Mouse (Mus musculus): ENCODE measurements around the gene Cry2. TPM values are rescaled to one million over a fixed set of nuclear protein-coding genes. Genes with fewer than 3 reads are reported as not detected.

Cry2 gene
- polyA plus RNA-seq, 1 experiment from 2014 or later: 17.8 TPM

GRCm38 (mm10) chr2:92385113-92386051, 48.5 kb downstream of the Cry2 start:
- Histone ChIP-seq H3K9me3 (ENCODE audit: control insufficient read depth, low read length) (no peaks in the 10 kb centered on the region), H3K27me3 (ENCODE audit: control insufficient read depth, insufficient read depth, low read length) (no peaks in the 10 kb centered on the region), H3K4me3 (ENCODE audit: control insufficient read depth in 1 of 2, insufficient read depth in 1 of 2, low read depth in 1 of 2, low read length in 2 of 2) (no peak overlapping the region), H3K9ac (ENCODE audit: low read length) (no peak overlapping the region), H3K4me1 (ENCODE audit: control insufficient read depth in 2 of 2, insufficient read depth in 2 of 2, low read length in 2 of 2) (peaks cover 9 to 12% of the 10 kb centered on the region in 2 experiments; a peak in 2 of 4 replicates), H3K4me2 (ENCODE audit: low read length) (no peak overlapping the region), H3K27ac (replicated peaks in 1 of 2; ENCODE audit: control insufficient read depth in 1 of 2, insufficient read depth in 1 of 2, low read depth in 2 of 2, low read length in 2 of 2) (no peak overlapping the region), H3K36me3 (ENCODE audit: control insufficient read depth, insufficient read depth, low read length) (peaks cover 28% of the 10 kb centered on the region)
- ATAC-seq (ENCODE audit: insufficient number of reproducible peaks, insufficient read depth, low FRiP score, low read depth): no peak
- WGBS: 73% methylated on average over 22 of the region's 22 CpGs

- Histone ChIP-seq H3K4me2 (ENCODE audit: low read length) (no peak overlapping the region), H3K4me1 (ENCODE audit: control insufficient read depth in 2 of 2, insufficient read depth in 2 of 2, low read length in 2 of 2) (peaks cover 7 to 9% of the 10 kb centered on the region in 2 experiments; a peak in 2 of 4 replicates), H3K4me3 (ENCODE audit: control insufficient read depth in 1 of 2, insufficient read depth in 1 of 2, low read depth in 1 of 2, low read length in 2 of 2) (no peak overlapping the region), H3K36me3 (ENCODE audit: control insufficient read depth, insufficient read depth, low read length) (peaks cover 41% of the 10 kb centered on the region), H3K27ac (replicated peaks in 1 of 2; ENCODE audit: control insufficient read depth in 1 of 2, insufficient read depth in 1 of 2, low read depth in 2 of 2, low read length in 2 of 2) (no peak overlapping the region), H3K9me3 (ENCODE audit: control insufficient read depth, low read length) (no peaks in the 10 kb centered on the region), H3K27me3 (ENCODE audit: control insufficient read depth, insufficient read depth, low read length) (no peaks in the 10 kb centered on the region), H3K9ac (ENCODE audit: low read length) (no peak overlapping the region)
- WGBS: 76% methylated on average over 4 of the region's 4 CpGs
- no peak for ATAC-seq (ENCODE audit: insufficient number of reproducible peaks, insufficient read depth, low FRiP score, low read depth)
Measured at GRCm38 (mm10) chr2:92384101-92384500, 49.7 kb downstream of the Cry2 start.

GRCm38 (mm10) chr2:92382759-92383158, 51.1 kb downstream of the Cry2 start:
- no peaks in the 10 kb centered on the region for H3K27me3 ChIP-seq (ENCODE audit: control insufficient read depth, insufficient read depth, low read length)
- no peak for ATAC-seq (ENCODE audit: insufficient number of reproducible peaks, insufficient read depth, low FRiP score, low read depth)
- peaks cover 54% of the 10 kb centered on the region for H3K36me3 ChIP-seq (ENCODE audit: control insufficient read depth, insufficient read depth, low read length)
- WGBS: 82% methylated on average over 4 of the region's 4 CpGs
- no peak overlapping the region for H3K4me2 ChIP-seq (ENCODE audit: low read length)
- H3K4me3 ChIP-seq (ENCODE audit: control insufficient read depth in 1 of 2, insufficient read depth in 1 of 2, low read depth in 1 of 2, low read length in 2 of 2): no peak overlapping the region
- H3K4me1 ChIP-seq (ENCODE audit: control insufficient read depth in 2 of 2, insufficient read depth in 2 of 2, low read length in 2 of 2): no peaks in the 10 kb centered on the region
- H3K9ac ChIP-seq (ENCODE audit: low read length): no peak overlapping the region
- H3K27ac ChIP-seq (replicated peaks in 1 of 2; ENCODE audit: control insufficient read depth in 1 of 2, insufficient read depth in 1 of 2, low read depth in 2 of 2, low read length in 2 of 2): no peak overlapping the region
- H3K9me3 ChIP-seq (ENCODE audit: control insufficient read depth, low read length): no peaks in the 10 kb centered on the region

- H3K4me2 ChIP-seq (ENCODE audit: low read length): no peak within 1 kb of the TSS
- no peak for ATAC-seq (ENCODE audit: insufficient number of reproducible peaks, insufficient read depth, low FRiP score, low read depth)
- peaks cover 55% of the 10 kb centered on the region for H3K36me3 ChIP-seq (ENCODE audit: control insufficient read depth, insufficient read depth, low read length)
- H3K4me3 ChIP-seq (ENCODE audit: control insufficient read depth in 1 of 2, insufficient read depth in 1 of 2, low read depth in 1 of 2, low read length in 2 of 2): no peak within 1 kb of the TSS
- H3K4me1 ChIP-seq (ENCODE audit: control insufficient read depth in 2 of 2, insufficient read depth in 2 of 2, low read length in 2 of 2): no peaks in the 10 kb centered on the region
- no peaks in the 10 kb centered on the region for H3K27me3 ChIP-seq (ENCODE audit: control insufficient read depth, insufficient read depth, low read length)
- WGBS: 74% methylated on average over 5 of the region's 5 CpGs
- no peaks in the 10 kb centered on the region for H3K9me3 ChIP-seq (ENCODE audit: control insufficient read depth, low read length)
- H3K27ac ChIP-seq (replicated peaks in 1 of 2; ENCODE audit: control insufficient read depth in 1 of 2, insufficient read depth in 1 of 2, low read depth in 2 of 2, low read length in 2 of 2): no peak within 1 kb of the TSS
- no peak within 1 kb of the TSS for H3K9ac ChIP-seq (ENCODE audit: low read length)
Measured at GRCm38 (mm10) chr2:92381901-92382588, 51.8 kb downstream of the Cry2 start, which contains the start of gene 1700029I15Rik. Gene 1700029I15Rik (plus strand): TSS chr2:92382538.

- no peak overlapping the region for H3K4me2 ChIP-seq (ENCODE audit: low read length)
- ATAC-seq (ENCODE audit: insufficient number of reproducible peaks, insufficient read depth, low FRiP score, low read depth): no peak
- no peaks in the 10 kb centered on the region for H3K9me3 ChIP-seq (ENCODE audit: control insufficient read depth, low read length)
- no peak overlapping the region for H3K27ac ChIP-seq (replicated peaks in 1 of 2; ENCODE audit: control insufficient read depth in 1 of 2, insufficient read depth in 1 of 2, low read depth in 2 of 2, low read length in 2 of 2)
- peaks cover 54% of the 10 kb centered on the region for H3K36me3 ChIP-seq (ENCODE audit: control insufficient read depth, insufficient read depth, low read length)
- H3K9ac ChIP-seq (ENCODE audit: low read length): no peak overlapping the region
- H3K27me3 ChIP-seq (ENCODE audit: control insufficient read depth, insufficient read depth, low read length): no peaks in the 10 kb centered on the region
- H3K4me1 ChIP-seq (ENCODE audit: control insufficient read depth in 2 of 2, insufficient read depth in 2 of 2, low read length in 2 of 2): peaks cover 0 to 3% of the 10 kb centered on the region in 2 experiments; a peak in 2 of 4 replicates
- no peak overlapping the region for H3K4me3 ChIP-seq (ENCODE audit: control insufficient read depth in 1 of 2, insufficient read depth in 1 of 2, low read depth in 1 of 2, low read length in 2 of 2)
- 76% methylated on average over 5 of the region's 5 CpGs for WGBS
Measured at GRCm38 (mm10) chr2:92381161-92381560, 52.7 kb downstream of the Cry2 start.

- ATAC-seq (ENCODE audit: insufficient number of reproducible peaks, insufficient read depth, low FRiP score, low read depth): no peak
- Histone ChIP-seq H3K27me3 (ENCODE audit: control insufficient read depth, insufficient read depth, low read length) (no peaks in the 10 kb centered on the region), H3K4me1 (ENCODE audit: control insufficient read depth in 2 of 2, insufficient read depth in 2 of 2, low read length in 2 of 2) (peaks cover 4 to 8% of the 10 kb centered on the region in 2 experiments; a peak in 3 of 4 replicates), H3K9me3 (ENCODE audit: control insufficient read depth, low read length) (no peaks in the 10 kb centered on the region), H3K27ac (replicated peaks in 1 of 2; ENCODE audit: control insufficient read depth in 1 of 2, insufficient read depth in 1 of 2, low read depth in 2 of 2, low read length in 2 of 2) (no peak overlapping the region), H3K9ac (ENCODE audit: low read length) (no peak overlapping the region), H3K4me3 (ENCODE audit: control insufficient read depth in 1 of 2, insufficient read depth in 1 of 2, low read depth in 1 of 2, low read length in 2 of 2) (no peak overlapping the region), H3K36me3 (ENCODE audit: control insufficient read depth, insufficient read depth, low read length) (peaks cover 51% of the 10 kb centered on the region), H3K4me2 (ENCODE audit: low read length) (no peak overlapping the region)
- 80% methylated on average over 6 of the region's 6 CpGs for WGBS
Measured at GRCm38 (mm10) chr2:92380495-92381050, 53.3 kb downstream of the Cry2 start.

GRCm38 (mm10) chr2:92379783-92380494, 53.9 kb downstream of the Cry2 start:
- no peak for ATAC-seq (ENCODE audit: insufficient number of reproducible peaks, insufficient read depth, low FRiP score, low read depth)
- Histone ChIP-seq H3K9me3 (ENCODE audit: control insufficient read depth, low read length) (no peaks in the 10 kb centered on the region), H3K27ac (replicated peaks in 1 of 2; ENCODE audit: control insufficient read depth in 1 of 2, insufficient read depth in 1 of 2, low read depth in 2 of 2, low read length in 2 of 2) (no peak overlapping the region), H3K4me2 (ENCODE audit: low read length) (no peak overlapping the region), H3K4me3 (ENCODE audit: control insufficient read depth in 1 of 2, insufficient read depth in 1 of 2, low read depth in 1 of 2, low read length in 2 of 2) (no peak overlapping the region), H3K4me1 (ENCODE audit: control insufficient read depth in 2 of 2, insufficient read depth in 2 of 2, low read length in 2 of 2) (peaks cover 4 to 8% of the 10 kb centered on the region in 2 experiments; a peak in 3 of 4 replicates), H3K9ac (ENCODE audit: low read length) (no peak overlapping the region), H3K27me3 (ENCODE audit: control insufficient read depth, insufficient read depth, low read length) (no peaks in the 10 kb centered on the region), H3K36me3 (ENCODE audit: control insufficient read depth, insufficient read depth, low read length) (peaks cover 51% of the 10 kb centered on the region)
- 82% methylated on average over 17 of the region's 17 CpGs for WGBS
